Mouse (Mus musculus): ENCODE data around the gene Fam184b. TPM values are rescaled to one million over a fixed set of nuclear protein-coding genes. Genes with fewer than 3 reads are reported as not detected.

Gene Fam184b
- total RNA-seq, 2 experiments from 2014 or later, result 1.8 to 2.0 TPM

Other genes starting within 250 kb of the Fam184b start
- gene Qdpr, start 189.4 kb downstream of the Fam184b start, total RNA-seq (2021), result 100 to 1,000 TPM; 118 to 124 TPM
- not detected for gene Clrn2, start 185.9 kb downstream of the Fam184b start, total RNA-seq (2021)
- gene Lap3, start 146.2 kb downstream of the Fam184b start, total RNA-seq (2021), result 10 to 100 TPM; 71.6 to 79.9 TPM
- gene Med28, start 119.4 kb downstream of the Fam184b start, total RNA-seq (2021), result 10 to 100 TPM; 45.1 to 49.1 TPM
- 10 to 100 TPM; 11.6 to 14.3 TPM for gene Ncapg, start 30.3 kb upstream of the Fam184b start, total RNA-seq (2021)
- gene Lcorl, start 218.0 kb upstream of the Fam184b start, total RNA-seq (2021), result 10 to 100 TPM; 17.4 to 17.9 TPM